Mouse (Mus musculus) T-helper 1 cell (primary cell): ENCODE results near the gene Cntnap2.

ENCODE experiments used
- in situ Hi-C: fragments of 300-600 bp; cut with MboI, MseI; formaldehyde crosslinking; loops from one replicate; pipeline ENCODE4 v1.15.1; 2025; ENCODE audit warnings: high pct_unique_total_duplicates

Gene Cntnap2

DNA sequence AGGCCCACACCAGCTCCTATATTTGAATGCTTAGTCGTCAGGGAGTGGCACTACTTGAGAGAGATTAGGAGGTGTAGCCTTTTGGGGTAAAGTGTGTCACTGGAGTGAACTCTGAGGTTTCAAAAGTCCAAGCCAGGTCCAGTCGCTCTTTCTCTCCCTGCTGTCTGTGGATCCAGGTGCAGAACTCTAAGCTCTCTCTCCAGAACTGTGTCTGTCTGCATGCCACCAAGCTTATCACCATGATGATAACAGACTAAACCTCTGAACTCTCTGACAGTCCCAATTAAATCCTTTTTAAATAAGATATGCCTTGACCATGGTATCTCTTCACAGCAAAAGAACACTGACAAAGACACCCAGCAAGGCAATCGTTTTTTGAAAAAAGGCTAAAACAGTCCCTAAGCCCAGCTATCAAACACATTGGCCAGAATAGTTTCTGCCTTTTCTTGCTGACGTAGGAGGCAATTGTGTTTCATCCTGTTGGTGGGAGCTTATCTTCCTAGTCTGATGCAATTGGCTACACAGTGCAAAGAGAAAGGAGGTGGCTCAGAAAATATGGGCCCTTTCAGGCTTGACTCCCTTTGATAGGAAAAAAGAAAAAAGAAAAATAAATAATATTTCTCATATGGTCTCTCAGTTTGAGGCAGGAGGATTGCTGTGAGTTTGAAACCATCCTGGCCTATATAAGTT is 2281.8 kb downstream of the Cntnap2 start:
- in situ Hi-C loops: no loop called here

DNA sequence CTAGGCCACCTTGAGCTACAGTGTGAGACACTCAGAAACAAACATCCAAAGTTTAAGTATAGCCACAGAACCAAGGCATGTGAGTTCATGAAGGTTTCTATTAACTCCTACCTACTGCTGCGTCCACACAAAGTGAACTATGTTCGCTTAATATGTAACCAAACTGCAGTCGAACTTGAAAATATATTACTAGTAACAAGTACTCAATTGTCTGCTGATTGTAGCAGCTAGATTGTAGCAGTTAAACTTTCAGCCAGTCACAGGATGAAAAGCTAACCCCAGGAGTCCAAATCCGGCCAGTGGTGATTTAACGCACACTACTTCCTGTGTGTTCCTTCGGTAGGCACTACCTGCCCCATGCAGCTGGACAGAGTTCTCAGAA is 2282.3 kb downstream of the Cntnap2 start:
- in situ Hi-C loops: no loop called here

DNA sequence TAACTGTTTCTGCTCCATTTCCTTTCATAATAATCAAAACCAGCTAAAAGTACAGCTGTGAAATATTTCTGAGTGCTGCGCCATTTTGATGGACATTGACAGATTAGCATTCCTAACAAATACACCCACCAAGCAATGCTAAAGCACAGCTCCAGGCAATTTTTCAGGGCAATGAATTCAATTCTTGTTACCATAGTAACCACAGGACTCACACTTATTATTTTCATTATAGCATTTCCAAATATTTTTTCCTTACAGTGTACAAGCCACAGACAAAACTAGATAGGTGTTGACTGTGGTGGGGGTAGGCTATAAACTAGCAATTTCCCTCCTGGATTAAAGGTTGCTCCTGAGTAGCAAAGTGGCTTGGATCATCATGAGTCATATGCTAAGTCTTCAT is 2284.1 kb downstream of the Cntnap2 start:
- in situ Hi-C loops: no loop called here

DNA sequence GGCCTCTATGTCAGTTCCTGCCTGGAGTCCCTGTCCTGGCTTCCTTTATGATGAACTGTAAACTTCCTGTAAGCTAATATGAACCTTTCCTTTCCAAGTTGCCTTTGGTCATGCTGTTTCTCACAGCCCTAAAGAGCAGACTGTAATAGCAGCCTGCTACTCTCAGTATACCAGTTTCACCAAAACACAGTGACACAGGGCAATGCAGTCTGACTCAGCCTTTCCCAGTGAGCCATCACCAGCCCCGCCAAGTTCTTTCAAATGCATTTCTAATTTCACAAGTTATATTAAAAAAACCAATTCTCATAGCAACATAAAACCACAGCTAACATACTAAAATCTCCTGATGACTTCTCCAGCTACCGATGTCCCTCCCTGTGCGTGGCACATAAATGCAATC is 2285.5 kb downstream of the Cntnap2 start:
- in situ Hi-C loops: no loop called here

DNA sequence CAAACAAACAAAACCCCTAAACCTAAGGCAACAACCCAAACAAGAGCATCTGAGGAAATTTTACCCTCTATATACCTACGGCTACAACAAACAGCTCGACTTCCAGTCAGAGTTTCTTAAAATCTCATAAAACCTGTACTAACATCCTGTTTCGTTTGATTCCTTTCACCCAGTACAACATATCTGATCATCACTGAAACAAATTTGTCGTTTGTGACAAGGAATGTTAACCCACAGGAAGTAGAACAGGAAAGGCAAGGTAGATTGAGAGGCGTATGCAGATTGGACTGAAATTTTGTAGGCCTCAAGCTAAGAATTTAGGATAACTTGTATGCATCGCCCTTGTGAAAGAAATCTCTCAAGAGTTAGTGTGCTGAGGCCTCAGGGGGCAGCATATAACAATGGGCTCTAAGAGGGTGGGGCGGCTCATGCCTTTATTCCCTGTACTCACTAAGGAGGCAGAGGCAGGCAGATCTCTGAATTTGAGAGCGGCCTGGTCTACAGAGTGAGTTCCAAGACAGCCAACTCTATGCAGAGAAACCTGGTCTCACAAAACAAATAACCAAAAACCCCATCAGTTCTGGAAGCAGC is 2291.0 kb downstream of the Cntnap2 start:
- in situ Hi-C loops: no loop called here
